Mouse (Mus musculus): ENCODE data around the gene Zfp978. TPM values are rescaled to one million over a fixed set of nuclear protein-coding genes. Genes with fewer than 3 reads are reported as not detected.

The Zfp978 gene
- 0.11 and 0.19 TPM in 2 replicates for polyA plus RNA-seq (2015; fragmentation: Nextera tagmentation; extraction: Ambion mirVana)

DNA sequence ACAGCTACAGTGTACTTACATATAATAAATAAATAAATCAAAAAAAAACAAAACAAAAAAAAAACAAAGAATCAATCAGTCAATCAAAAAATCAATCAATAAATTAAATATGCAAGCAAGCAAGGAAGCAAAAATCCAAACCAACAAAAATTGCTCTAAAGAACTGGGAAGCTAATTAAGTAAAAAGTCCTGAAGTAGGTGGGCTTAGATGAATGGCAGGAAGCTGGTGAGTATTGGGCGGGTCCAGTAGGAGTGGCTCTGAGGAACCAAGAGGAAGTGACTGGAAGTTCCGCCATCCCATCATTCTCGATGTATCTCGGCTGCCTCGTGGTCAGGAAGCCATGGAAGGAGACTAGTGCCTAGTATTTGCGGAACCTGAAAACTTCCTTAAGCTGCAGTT, at the start of gene Zfp978:
Gene Zfp978 (plus strand): TSS at position 301 of the 400 bp plus-strand sequence.

Other genes starting within 250 kb of the Zfp978 start
- gene Zfp991, start 229.3 kb upstream of the Zfp978 start, polyA plus RNA-seq (2015; fragmentation: Nextera tagmentation; extraction: Ambion mirVana) = 5.4 and 7.6 TPM in 2 replicates
- gene Zfp988, start 55.6 kb upstream of the Zfp978 start, polyA plus RNA-seq (2015; fragmentation: Nextera tagmentation; extraction: Ambion mirVana) = 0.05 TPM in 1 of 2 replicates, not detected in the other
- gene Zfp982, start 131.1 kb downstream of the Zfp978 start, polyA plus RNA-seq (2015; fragmentation: Nextera tagmentation; extraction: Ambion mirVana) = 2.1 and 2.8 TPM in 2 replicates
- 0.06 TPM in 1 of 2 replicates, not detected in the other for gene Gm16503, start 178.9 kb downstream of the Zfp978 start, polyA plus RNA-seq (2015; fragmentation: Nextera tagmentation; extraction: Ambion mirVana)
- gene Zfp985, start 192.0 kb downstream of the Zfp978 start, polyA plus RNA-seq (2015; fragmentation: Nextera tagmentation; extraction: Ambion mirVana) = 0.07 TPM in 1 of 2 replicates, not detected in the other

Data from urinary bladder, postnatal 0 days (tissue).